Mouse (Mus musculus) urinary bladder, adult 18-20 months (tissue): ENCODE data around the gene Slc29a3.
"Not testable (repeated sequence)": the region's sequence is repeated elsewhere in the genome, so short reads cannot be mapped to it uniquely, and the experiment has no call there.

Experiments used
- DNase-seq, 2 experiments: peaks; one replicate each; pipeline ENCODE4 v3.0.0; 2022; ENCODE audit warnings: low spot score in 2 of 2, mixed read lengths in 2 of 2

Slc29a3 gene

GRCm38 (mm10) chr10:60767400-60767799 lies 14.8 kb upstream of the Slc29a3 start:
- DNase-seq, result no peak

GRCm38 (mm10) chr10:60762126-60762525 lies 9.5 kb upstream of the Slc29a3 start:
- DNase-seq, result no peak

- DNase-seq, result peak; percentile 73 to 86
Measured at GRCm38 (mm10) chr10:60760377-60760776, 7.8 kb upstream of the Slc29a3 start.

GRCm38 (mm10) chr10:60756992-60757391 lies 4.4 kb upstream of the Slc29a3 start:
- peak in 1 of 2 experiments; percentile 18 for DNase-seq

DNA sequence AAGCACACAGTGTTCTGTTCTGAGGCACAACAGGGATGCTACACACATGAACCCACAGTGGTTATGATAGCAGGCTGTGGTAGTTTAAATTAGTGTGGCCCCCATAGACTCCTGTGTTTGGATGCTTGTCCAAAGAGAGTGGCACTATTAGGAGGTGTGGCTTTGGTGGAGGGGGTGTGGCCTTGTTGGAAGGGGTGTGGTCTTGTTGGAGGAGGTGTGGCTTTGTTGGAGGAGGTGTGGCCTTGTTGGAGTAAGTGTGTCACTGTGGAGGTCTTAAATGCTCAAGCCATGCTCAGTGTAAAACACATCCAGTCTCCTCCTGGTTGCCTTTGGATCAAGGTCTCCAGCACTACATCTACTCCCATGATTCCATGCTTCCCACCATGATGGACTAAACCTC lies 3.6 kb upstream of the Slc29a3 start:
- no peak for DNase-seq

- DNase-seq, result no peak
Measured at GRCm38 (mm10) chr10:60753941-60754340, 1.3 kb upstream of the Slc29a3 start.

DNA sequence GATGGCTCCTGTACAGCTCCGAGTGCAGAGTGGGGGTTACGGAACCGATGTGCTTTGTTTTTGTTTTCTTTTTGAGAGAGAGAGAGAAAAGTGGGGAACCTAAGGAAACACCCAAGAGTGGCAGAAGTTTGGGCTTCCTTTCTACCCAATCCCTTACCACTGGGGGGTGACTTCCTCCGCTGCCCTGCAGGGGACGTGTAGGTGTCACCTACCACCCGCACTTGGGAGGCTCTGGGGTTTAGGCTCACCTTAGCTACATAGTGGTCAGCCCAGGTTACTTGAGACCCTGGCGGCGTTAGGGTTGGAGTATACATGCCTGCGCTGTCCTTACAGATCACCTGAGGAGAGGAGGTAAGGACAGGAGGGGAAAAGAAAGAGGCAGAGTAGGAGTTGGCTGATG lies 667 bp upstream of the Slc29a3 start:
- no peak for DNase-seq

DNA sequence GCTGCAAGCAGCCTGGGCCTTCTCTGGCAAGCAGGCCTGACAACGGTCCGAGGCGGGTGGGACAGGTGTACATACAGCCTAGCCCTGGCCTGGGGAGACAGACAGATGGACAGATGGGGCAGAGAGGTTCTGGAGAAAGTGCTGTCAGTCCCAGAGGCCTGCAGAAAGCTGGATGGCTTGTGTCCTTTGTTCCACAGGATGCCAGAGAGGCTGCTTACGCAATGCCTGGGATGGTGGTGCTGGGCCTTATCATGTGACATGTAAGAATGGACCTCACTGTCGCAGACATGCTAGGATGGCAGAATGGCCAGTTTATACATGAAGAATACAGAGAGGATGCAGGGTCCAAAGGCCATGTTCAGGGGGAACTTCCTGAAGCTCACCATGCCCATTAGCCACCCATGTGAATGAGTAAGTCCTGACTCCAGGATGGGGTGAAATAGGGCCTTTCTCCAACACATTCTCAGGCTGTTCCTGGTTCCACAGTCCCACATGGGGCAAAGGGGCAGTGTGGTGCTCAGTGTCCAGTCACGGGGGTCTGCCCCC lies 4.9 kb downstream of the Slc29a3 start:
- DNase-seq, result no peak

DNA sequence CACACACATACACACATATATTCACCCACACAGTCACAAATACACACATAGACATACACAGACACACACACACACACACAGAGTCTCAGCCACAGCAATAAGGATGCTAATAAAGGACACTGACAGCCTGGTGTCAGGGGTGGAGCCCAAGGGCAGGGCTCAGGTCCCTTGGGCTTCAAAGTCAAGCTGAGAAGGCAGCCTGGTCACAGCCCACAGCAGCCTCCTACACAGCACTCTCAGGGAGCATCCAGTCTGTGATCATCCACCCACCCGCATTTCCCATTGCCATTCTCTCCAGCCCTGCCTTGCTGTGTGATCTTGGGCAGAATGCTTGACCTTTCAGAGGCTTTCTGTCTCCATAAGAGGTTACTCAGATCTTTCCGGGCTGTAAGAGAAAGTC lies 6.1 kb downstream of the Slc29a3 start:
- DNase-seq, result no peak

DNA sequence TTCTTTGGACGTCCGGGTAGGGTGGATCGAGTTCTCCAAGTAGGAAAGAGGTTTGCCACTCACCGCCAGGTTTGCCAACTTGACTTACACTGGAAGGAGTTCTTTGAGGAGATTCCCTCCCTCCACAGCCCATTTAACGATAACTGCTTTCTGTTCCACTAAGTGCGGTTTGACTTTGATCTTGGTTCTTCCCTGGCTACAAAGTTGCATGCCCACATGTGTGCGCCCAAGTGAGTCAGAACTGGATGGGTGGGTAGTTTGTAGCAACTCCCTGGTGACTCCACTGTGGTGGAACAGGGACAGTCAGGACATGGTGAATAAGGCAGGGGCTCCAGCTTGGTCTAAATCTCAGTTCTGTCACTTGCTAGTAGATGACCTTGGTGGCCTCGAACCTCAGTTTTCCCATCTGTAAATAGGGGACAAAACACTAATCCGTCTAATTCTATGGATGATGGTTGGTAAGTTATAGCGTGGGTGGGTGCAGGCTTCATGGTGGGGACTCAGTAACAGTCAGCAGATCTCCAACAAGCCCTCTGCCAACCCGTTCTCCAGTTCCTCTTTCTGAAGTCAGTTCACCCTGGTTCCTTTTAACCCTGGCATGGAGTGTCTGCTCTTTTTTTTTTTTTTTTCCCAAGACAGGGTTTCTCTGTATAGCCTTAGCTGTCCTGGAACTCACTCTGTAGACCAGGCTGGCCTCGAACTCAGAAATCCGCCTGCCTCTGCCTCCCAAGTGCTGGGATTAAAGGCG lies 7.9 kb downstream of the Slc29a3 start:
- DNase-seq, result no peak

- no peak for DNase-seq
Measured at GRCm38 (mm10) chr10:60743681-60744080, 8.9 kb downstream of the Slc29a3 start.

DNA sequence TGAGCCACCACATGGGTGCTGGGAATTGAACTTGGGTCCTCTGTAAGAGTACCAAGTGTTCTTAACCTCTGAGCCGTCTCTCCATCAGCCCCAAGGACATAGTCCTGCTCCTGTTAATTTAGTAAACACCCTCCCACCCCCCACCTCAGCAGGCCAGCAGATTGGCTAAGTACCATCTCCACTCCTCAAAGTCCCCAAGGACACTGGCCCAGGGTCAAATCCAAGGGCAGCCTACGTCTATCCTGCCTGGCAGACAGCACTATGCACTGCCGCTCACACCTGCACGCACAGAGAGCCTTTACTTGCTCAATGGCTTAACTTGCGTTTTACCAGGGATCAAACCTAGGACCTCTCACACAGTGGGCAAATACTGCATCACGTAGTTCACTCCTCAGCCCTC lies 9.7 kb downstream of the Slc29a3 start:
- no peak for DNase-seq

DNA sequence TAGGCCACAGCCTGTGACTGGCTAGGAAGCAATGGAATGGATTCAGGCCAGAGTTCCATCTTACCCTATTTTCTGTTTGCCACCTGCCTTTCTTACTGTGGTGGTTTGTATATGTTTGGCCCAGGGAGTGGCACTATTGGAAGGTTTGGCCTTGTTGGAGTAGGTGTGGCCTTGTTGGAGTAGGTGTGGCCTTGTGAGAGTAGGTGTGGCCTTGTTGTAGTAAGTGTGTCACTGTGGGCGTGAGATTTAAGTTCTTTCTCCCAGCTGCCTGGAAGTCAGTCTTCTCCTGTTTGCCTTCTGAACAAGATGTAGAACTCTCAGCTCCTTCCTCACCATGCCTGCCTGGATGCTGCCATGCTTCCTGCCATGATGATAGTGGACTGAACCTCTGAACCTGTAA lies 10.3 kb downstream of the Slc29a3 start:
- not testable (repeated sequence) for DNase-seq

GRCm38 (mm10) chr10:60741435-60741834 lies 11.2 kb downstream of the Slc29a3 start:
- DNase-seq, result no peak

- no peak for DNase-seq
Measured at GRCm38 (mm10) chr10:60739619-60740363, 12.8 kb downstream of the Slc29a3 start.

GRCm38 (mm10) chr10:60737886-60738640 lies 14.5 kb downstream of the Slc29a3 start:
- DNase-seq, result no peak

DNA sequence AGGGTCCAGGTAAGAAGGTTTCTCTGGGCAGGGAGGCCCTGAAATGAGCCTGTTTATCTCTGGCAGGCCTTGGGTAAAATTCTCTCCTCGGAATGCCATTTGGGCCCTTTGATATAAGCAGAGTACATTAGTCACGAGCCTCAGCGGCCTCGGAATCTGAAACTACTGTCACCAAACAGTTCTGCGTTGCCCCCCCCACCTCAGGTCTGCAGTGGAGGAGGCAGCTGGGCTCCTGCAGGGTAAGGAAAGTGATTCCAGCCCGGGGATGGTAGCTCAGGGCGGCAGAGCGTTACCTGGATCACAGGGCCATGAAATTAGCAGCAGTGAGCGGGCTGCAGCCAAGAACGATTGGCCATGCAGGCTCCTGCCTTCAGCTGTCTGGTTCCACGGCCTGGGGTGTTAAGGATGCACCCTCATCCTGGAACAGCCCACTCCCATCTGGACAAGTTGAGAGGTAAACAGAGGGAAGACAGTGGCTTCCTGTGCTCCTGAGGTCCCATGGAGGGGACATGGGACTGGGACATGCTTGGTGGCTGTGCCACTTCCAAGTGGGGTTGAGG lies 15.3 kb downstream of the Slc29a3 start:
- no peak for DNase-seq

DNA sequence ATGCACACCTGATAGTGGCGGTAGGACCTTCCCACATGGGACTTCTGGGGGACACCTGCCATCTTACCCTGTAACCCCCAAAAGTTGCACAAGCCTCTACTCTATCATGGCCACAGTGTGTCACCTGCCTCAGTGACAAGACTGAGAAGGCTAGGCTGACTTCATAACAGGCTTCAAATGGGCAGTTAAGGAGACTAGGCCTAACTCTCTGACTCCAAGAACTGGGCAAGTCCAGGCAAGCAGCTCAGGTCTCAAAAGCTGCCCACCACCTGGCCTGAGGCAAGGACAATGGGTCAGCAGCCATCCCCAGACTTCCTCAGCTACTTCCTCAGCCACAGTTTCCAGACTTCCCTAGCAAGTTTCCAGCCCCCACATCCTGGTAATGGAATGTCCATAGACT lies 16.9 kb downstream of the Slc29a3 start:
- no peak for DNase-seq

DNA sequence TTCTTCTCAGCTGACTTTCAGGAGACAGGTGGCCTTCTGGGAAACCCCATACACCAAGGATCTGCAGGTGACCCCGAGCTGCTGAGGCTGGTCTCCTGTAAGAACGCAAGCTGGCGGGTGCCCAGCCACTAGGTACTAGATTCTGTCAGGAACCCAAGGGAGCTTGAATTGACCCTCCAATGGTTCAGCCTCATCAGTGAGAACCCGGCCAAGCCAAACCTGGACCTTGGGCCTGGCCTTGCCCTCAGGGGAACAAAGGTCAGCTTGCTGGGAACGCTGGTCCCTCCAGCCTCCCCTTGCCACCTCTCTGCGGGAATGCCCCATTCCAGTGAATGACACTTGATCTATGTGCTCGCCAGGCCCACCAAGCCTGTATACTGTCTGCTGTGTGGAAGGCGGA lies 19.1 kb downstream of the Slc29a3 start:
- DNase-seq, result no peak

GRCm38 (mm10) chr10:60732397-60732861 lies 20.2 kb downstream of the Slc29a3 start:
- no peak for DNase-seq

- no peak for DNase-seq
Measured at GRCm38 (mm10) chr10:60731742-60732141, 20.9 kb downstream of the Slc29a3 start.

- DNase-seq, result no peak
Measured at GRCm38 (mm10) chr10:60727301-60727700, 25.3 kb downstream of the Slc29a3 start.
